Mouse (Mus musculus): ENCODE results near the gene Cdk17.

Cdk17 gene

DNA sequence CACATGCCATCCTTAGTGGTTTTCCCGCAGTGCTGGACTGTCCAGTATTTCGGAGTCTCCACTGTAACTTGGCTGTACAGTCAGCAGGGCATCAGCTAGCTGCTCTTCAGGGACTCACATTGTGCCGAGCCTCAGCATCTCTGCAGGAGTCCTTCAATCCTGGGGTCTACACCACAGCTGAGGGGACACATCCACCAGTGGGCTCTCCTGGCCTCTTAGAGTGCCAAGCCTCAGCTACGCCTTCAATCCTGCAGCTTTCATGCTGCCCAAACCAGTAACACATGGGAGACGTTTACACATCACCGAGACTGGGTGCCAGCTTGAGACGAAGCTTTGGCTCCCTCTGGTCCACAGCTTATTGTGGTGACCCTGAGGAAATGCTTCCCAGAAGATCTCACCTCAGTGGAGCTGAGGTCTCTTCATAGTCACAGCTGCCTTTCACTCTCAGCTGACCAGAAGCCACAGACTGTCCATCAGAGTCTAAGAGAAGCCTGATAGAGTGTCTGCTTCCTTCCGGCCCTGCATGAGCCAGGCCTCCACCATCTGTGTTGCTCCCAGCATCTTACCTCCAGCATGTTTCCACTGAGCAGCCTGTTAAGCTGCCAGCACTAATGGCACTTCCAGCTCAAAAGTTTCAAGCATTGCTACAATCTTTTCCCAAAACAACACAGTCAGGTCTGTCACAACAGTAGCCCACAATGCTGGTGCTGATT lies 54.5 kb downstream of the Cdk17 start:
- DNase-seq (ENCODE audit: extremely low read depth, low read depth, low spot score): no peak

DNA sequence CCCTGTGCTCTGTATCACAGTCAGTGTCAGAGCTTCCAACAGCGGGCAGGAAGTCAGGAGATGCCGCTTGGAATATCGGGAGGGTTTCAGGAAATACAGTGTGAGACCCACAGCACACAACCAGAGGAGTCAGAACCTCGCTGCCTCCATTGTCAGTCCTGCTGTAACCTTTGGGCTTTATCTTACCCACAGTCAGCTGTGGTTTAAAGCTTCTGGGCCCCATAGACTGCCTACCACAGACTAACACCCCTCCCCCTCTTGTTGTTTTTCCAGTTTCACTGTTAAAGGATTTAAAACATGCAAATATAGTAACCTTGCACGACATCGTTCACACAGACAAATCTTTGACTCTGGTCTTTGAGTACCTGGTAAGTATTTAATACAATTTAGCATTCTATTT lies 65.1 kb downstream of the Cdk17 start:
- no peak for DNase-seq (ENCODE audit: extremely low read depth, low read depth, low spot score)

DNA sequence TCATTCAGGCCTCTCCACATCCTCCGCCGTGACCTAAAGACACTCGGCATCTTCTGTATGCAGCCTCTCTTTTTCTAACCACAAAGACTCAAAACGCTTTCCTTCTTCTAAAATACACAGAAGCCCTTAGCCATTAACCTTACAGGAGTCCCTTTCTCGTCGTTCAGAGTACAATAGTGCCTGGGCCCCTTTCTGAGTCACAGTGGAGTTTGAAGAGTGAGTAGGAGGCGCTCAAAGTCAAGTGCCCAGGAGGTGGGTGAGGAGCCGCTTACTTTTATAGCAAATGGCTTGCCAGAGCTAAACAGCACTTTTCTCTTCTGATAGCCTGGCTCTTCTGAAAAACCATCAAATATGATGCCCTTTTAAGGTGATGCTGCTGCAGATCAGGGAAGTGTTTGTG lies 67.2 kb downstream of the Cdk17 start:
- DNase-seq (ENCODE audit: extremely low read depth, low read depth, low spot score): no peak

GRCm38 (mm10) chr10:93228401-93229007 lies 67.8 kb downstream of the Cdk17 start:
- no peak for DNase-seq (ENCODE audit: extremely low read depth, low read depth, low spot score)

- DNase-seq (ENCODE audit: extremely low read depth, low read depth, low spot score): no peak
Measured at GRCm38 (mm10) chr10:93231490-93231889, 70.8 kb downstream of the Cdk17 start.

- no peak for DNase-seq (ENCODE audit: extremely low read depth, low read depth, low spot score)
Measured at GRCm38 (mm10) chr10:93231893-93232292, 71.2 kb downstream of the Cdk17 start.

GRCm38 (mm10) chr10:93233665-93234194 lies 73.1 kb downstream of the Cdk17 start:
- DNase-seq (ENCODE audit: extremely low read depth, low read depth, low spot score): no peak

GRCm38 (mm10) chr10:93234692-93235091 lies 74.0 kb downstream of the Cdk17 start:
- DNase-seq (ENCODE audit: extremely low read depth, low read depth, low spot score): no peak

DNA sequence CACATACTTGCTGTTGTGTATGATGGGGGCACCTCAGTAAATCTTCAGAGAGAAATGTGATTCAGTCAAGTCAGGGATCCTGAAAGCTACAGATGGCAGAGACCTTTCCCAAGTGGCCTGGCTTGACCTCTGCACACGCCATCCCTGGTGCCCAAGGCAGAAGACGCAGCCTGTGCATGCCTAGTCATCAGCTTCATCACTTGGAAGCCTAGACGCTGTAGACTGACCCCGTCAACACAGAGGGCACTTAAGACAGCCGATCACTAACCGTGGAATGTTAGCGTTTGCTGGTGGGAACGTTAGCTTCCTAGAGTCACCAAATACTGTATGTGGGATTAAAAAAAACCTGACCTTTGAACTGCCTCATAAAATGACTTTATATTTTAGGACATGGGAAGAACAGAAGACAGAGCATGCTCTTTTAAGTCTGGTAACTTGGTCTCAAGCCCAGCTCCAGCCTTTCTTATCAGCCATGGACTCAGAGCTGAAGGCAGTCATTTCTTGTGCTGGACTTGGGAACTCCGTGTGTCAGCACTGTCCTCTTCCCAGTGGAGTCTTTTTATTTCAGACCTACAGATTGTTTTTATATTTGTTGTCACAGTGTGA lies 78.6 kb downstream of the Cdk17 start:
- no peak for DNase-seq (ENCODE audit: extremely low read depth, low read depth, low spot score)

DNA sequence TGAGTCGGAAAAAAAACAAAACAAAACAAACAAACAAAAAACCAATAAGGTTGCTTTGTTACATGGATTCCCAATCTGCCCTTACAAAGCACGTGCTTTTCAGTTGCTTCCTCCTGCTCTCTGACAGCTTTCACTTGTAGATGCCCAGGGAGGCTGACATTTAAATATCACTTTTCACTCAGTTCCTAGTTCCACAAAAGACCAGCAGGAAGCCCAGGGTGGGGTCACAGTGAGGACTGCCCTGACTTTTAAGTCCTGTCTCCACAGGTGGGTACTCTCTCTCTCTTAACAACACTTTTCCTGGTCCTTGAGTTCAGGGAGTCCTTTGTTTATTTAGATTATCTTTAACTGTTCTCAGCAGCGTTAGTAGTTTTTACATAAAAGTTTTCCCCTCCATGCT lies 81.5 kb downstream of the Cdk17 start:
- no peak for DNase-seq (ENCODE audit: extremely low read depth, low read depth, low spot score)

- DNase-seq (ENCODE audit: extremely low read depth, low read depth, low spot score): no peak
Measured at GRCm38 (mm10) chr10:93242861-93243260, 82.2 kb downstream of the Cdk17 start.

DNA sequence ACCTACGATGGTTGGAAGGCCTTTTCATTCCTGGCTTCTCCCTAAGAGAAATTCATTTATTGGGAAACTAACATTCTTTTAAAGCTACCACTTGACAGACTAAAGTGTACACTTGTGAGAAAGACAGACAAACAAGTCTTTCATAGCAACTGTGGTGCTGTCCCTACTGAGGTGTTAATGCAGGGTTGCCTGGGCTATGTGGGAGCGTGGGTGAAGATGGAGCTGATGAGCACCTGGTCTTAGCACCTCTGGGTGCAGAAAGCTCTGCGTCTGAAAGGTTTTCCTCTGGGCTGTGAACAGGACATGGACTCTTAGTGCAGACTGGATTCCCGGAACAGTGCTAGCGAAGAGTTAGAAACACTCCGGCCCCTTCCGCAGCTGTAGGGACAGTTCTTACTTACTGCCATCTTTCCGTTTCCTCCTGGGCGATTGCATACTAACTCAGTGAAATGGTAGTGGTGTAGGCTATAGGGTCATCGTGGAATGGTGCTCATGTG lies 83.6 kb downstream of the Cdk17 start:
- no peak for DNase-seq (ENCODE audit: extremely low read depth, low read depth, low spot score)

DNA sequence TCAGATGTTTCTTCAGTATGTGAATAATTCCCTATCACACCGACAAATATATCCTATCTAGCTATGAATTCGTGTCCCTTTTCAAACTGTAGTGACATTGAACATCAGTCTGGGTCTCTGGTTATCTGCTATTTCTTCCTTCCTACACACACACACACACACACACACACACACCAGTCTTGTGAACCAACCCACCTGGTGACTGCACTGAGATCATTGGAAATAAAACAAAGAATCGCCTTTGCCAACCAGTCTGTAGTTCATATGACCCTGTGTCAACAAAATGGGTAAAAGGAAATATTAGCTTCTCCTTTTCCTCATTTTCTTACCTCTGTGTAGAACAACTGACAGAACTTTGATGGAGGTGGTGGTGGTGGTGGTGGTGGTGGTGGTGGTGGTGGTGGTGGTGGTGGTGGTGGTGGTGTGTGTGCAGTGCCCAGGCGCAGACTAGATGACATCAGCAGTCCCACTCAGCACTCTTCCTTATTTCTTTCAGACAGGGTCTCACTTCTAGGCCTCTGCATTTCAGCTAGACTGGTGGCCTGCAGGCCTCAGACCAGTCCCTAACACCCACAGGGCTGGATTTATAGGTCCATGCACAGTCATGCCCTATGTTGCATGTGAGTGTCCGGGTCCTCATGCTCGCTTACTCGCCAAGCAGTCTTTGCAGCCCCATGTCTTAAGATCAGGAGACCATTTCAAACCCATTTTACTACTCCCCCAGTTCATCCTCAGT lies 85.7 kb downstream of the Cdk17 start:
- no peak for DNase-seq (ENCODE audit: extremely low read depth, low read depth, low spot score)

DNA sequence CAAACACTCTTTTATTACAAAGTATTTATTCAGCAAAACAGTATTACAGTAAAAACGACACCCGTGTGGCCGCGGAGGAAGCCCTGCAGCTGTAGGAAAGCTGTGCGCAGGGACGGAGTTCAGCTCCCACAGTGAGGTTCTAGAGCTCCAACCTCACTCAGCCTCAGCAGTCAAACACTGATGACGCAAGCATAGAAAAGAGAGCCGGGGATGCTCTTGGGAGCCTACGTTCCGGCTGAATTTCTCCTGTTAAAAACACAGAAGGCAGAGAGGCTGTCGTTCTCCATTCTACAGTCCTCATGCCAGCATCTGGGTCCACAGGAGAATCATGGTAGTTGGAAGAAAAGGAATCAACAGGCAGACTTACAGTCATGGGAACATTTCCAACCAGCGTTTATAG lies 86.7 kb downstream of the Cdk17 start:
- no peak for DNase-seq (ENCODE audit: extremely low read depth, low read depth, low spot score)

DNA sequence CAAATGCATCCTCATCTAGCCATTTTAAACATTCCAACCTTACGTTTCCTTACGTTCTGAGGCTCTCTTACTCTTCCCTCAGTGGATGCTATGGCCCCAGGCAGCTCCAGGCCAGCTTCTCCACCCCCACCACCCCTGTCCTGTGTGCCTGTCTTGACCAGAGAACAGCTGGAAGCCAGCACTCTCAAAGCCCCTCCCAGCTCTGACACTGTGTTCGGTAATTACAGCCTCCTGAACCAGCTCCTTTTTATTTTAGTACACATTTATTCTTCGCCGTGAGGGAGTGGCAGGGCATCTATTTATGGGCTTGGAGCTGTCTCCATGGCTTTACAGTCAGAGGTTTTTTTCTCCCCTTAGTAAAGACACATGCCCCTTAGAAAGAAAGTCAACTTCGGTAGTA lies 87.2 kb downstream of the Cdk17 start:
- no peak for DNase-seq (ENCODE audit: extremely low read depth, low read depth, low spot score)

DNA sequence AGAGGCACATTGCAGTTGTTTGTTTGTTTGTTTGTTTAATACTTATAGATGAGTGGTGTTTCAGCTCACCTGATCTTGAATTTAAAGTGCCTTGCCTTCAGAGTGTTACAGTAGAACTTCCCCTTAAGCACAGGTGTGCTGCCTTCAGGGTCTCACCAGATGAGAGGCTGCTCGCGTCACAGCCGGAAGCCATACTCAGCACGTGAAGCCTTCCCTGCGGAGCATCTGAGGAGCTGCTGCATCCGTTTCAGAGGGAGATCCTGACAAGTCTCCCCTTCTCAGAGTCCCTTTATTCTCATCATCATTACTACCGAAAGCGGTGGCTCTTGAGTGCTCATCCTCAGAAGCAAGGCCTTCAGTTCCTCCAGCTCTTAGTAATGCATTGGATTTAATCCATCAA lies 87.7 kb downstream of the Cdk17 start:
- no peak for DNase-seq (ENCODE audit: extremely low read depth, low read depth, low spot score)

DNA sequence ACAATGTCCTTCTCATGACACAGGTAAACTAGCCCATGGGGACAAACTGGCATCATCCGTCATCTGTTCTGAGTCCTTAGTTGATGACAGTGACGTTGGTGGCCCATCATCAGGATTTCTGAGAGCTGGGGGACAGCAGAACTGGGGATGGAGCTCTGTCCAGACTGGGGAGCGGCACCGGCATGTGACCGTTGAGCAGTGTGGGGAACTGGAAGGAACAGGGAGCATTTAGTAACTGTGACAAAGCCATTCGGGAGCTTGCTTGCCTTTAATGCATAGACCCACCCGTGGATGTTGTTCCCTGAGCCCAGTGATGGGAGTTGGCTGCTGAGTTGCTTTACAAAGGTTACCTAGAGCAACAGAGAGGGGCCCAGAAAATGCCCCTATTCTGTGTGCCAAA lies 89.2 kb downstream of the Cdk17 start:
- DNase-seq (ENCODE audit: extremely low read depth, low read depth, low spot score): no peak

GRCm38 (mm10) chr10:93250436-93251317 lies 90.0 kb downstream of the Cdk17 start:
- DNase-seq (ENCODE audit: extremely low read depth, low read depth, low spot score): no peak

DNA sequence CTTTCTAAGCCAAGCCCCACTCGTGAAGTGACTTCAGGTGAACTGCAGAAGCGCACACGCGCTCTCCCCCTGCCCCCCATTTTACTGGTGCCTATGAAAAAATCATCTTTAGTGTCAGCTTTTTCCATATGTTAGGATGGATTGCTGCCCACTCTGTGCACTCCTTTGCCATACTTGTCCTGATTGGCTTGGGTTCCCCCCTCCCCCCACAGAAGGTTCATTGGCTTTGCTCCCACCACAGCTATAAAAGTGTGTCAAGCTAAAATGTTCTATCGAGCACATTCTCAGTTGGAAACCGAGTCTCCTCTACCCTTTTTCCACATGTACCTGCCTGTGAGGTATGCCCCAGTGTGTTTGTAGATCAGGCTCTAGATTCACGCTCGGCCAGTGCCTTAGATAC lies 90.8 kb downstream of the Cdk17 start:
- no peak for DNase-seq (ENCODE audit: extremely low read depth, low read depth, low spot score)

- DNase-seq (ENCODE audit: extremely low read depth, low read depth, low spot score): no peak
Measured at GRCm38 (mm10) chr10:93252661-93253060, 92.0 kb downstream of the Cdk17 start.

Measured in fat pad, adult 2 months (tissue).